9 mouse cellular contexts compared by ENCODE assay signal in the genomic region with DNA sequence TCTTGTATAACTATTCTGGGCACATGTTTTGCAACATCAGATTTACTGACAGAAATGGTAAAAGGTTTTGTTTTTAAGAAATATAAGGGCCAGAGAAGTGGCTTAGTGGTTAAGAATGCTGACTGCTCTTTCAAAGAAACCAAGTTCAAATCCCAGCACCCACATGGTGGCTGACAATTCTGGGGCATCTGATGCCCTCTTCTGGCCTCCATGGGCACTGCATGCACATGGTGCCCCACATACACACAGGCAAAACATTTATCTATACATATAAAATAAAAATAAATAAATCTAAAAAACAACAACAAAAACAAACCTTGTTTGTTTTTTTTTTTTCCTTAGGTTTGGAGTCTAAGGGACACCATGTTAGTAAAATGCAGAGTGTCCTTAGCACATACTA. TPM values are rescaled to one million over a fixed set of nuclear protein-coding genes. Genes with fewer than 3 reads are reported as not detected.
A peak's percentile ranks its signal among the peaks of the same experiment; 100 is the strongest.
DNase-seq lines count a peak whose midpoint lies in the region; ATAC-seq and TF ChIP-seq lines count a peak whose summit lies in the region.
"Had no signal": no experiment of that assay in that cellular context is flagged by ENCODE, and none has a peak within 500 bp of the region (broad histone marks: within the 10 kb centered on the region; RNA-seq: fewer than 3 reads in every experiment).

No protein-coding gene starts in this region.

- no peak overlapping the region for H3K4me2 ChIP-seq in liver, embryonic 11.5 days
- H3K4me2 ChIP-seq in forebrain, embryonic 11.5 days (ENCODE audit: low read depth, low read length, severe bottlenecking): no peak overlapping the region
- H3K4me2 ChIP-seq: midbrain, embryonic 15.5 days had no signal

- H3K4me3 ChIP-seq in cerebellum, adult 2 months (replicated peaks; ENCODE audit: insufficient read depth, low read depth, low read length): no peak overlapping the region
- no peak overlapping the region for H3K4me3 ChIP-seq in liver, embryonic 11.5 days (ENCODE audit: low read depth, low read length)
- no peak overlapping the region for H3K4me3 ChIP-seq in bone marrow, adult 2 months (replicated peaks; ENCODE audit: control insufficient read depth, low read depth, low read length)
- no peak overlapping the region for H3K4me3 ChIP-seq in small intestine, adult 2 months (ENCODE audit: low read depth, low read length)
- no peak overlapping the region for H3K4me3 ChIP-seq in forebrain, embryonic 11.5 days (ENCODE audit: low read depth, low read length)
- H3K4me3 ChIP-seq: midbrain, embryonic 15.5 days had no signal

- TF ChIP-seq CTCF in cerebellum, adult 2 months (IDR thresholded peaks at IDR 0.05; ENCODE audit: borderline replicate concordance, insufficient read depth, low read depth, low read length): peak; percentile 56; the same call in 1 of the 2 replicates
- TF ChIP-seq CTCF in bone marrow, adult 2 months (IDR thresholded peaks at IDR 0.05; ENCODE audit: control insufficient read depth, insufficient read depth, low read length): peak; percentile 67
- peak; percentile 58; the same call in 1 of the 2 replicates for TF ChIP-seq CTCF in small intestine, adult 2 months (IDR thresholded peaks at IDR 0.05; ENCODE audit: extremely low read depth, insufficient read length, insufficient replicate concordance, low read depth, low read length)

- no peak overlapping the region for H3K9ac ChIP-seq in liver, embryonic 11.5 days (ENCODE audit: low read depth, low read length)
- no peak overlapping the region for H3K9ac ChIP-seq in forebrain, embryonic 11.5 days (ENCODE audit: low read length)
- H3K9ac ChIP-seq: midbrain, embryonic 15.5 days had no signal

- no peak overlapping the region for H3K27ac ChIP-seq in cerebellum, adult 2 months (ENCODE audit: insufficient read depth, low read length)
- no peak overlapping the region for H3K27ac ChIP-seq in liver, embryonic 11.5 days (ENCODE audit: low read depth, low read length)
- H3K27ac ChIP-seq in bone marrow, adult 2 months (ENCODE audit: control insufficient read depth, insufficient read depth, low read depth, low read length, poor library complexity): no peak overlapping the region
- no peak overlapping the region for H3K27ac ChIP-seq in small intestine, adult 2 months (ENCODE audit: insufficient read depth, low read depth, low read length)
- no peak overlapping the region for H3K27ac ChIP-seq in forebrain, embryonic 11.5 days (ENCODE audit: low read depth, low read length)
- H3K27ac ChIP-seq: midbrain, embryonic 15.5 days had no signal

- DNase-seq in cerebellum, adult 2 months: no peak
- no peak for DNase-seq in cerebellum, adult 11 months
- DNase-seq in liver: peak; percentile 34
- DNase-seq in liver, embryonic 11.5 days (ENCODE audit: low spot score): no peak
- no peak for DNase-seq in ovary, postnatal 10 days (ENCODE audit: low spot score)
- DNase-seq in forebrain, embryonic 11.5 days (ENCODE audit: low spot score): no peak

- H3K36me3 ChIP-seq in liver, embryonic 11.5 days (ENCODE audit: control insufficient read depth, insufficient read depth, low read length): peaks cover 17% of the 10 kb centered on the region; the same call in 1 of the 2 replicates
- H3K36me3 ChIP-seq in small intestine, adult 2 months (ENCODE audit: control insufficient read depth, insufficient read depth, low read length): no peaks in the 10 kb centered on the region
- H3K36me3 ChIP-seq in forebrain, embryonic 11.5 days (ENCODE audit: control insufficient read depth, insufficient read depth, low read length): peaks cover 5% of the 10 kb centered on the region; the same call in 1 of the 2 replicates

- H3K27me3 ChIP-seq in cerebellum, adult 2 months (ENCODE audit: control insufficient read depth, insufficient read depth, low read length): no peaks in the 10 kb centered on the region
- no peaks in the 10 kb centered on the region for H3K27me3 ChIP-seq in liver, embryonic 11.5 days (replicated peaks; ENCODE audit: control insufficient read depth, insufficient read depth, low read length)
- H3K27me3 ChIP-seq in small intestine, adult 2 months (ENCODE audit: control insufficient read depth, insufficient read depth, low read length): no peaks in the 10 kb centered on the region
- H3K27me3 ChIP-seq in forebrain, embryonic 11.5 days (ENCODE audit: control insufficient read depth, insufficient read depth, low read length): no peaks in the 10 kb centered on the region
- H3K27me3 ChIP-seq: midbrain, embryonic 15.5 days had no signal

- peaks cover 3% of the 10 kb centered on the region; the same call in 1 of the 2 replicates for H3K4me1 ChIP-seq in cerebellum, adult 2 months (ENCODE audit: control insufficient read depth, insufficient read depth, low read length)
- H3K4me1 ChIP-seq in liver, embryonic 11.5 days (replicated peaks; ENCODE audit: control insufficient read depth, insufficient read depth, low read length): no peaks in the 10 kb centered on the region
- H3K4me1 ChIP-seq in bone marrow, adult 2 months (ENCODE audit: control insufficient read depth, insufficient read depth, low read length): no peaks in the 10 kb centered on the region; the same call in 1 of the 2 replicates
- no peaks in the 10 kb centered on the region for H3K4me1 ChIP-seq in small intestine, adult 2 months (ENCODE audit: control insufficient read depth, insufficient read depth, insufficient read length, low read length)
- no peaks in the 10 kb centered on the region for H3K4me1 ChIP-seq in forebrain, embryonic 11.5 days (replicated peaks; ENCODE audit: control insufficient read depth, insufficient read depth, low read length)

- ATAC-seq in liver, embryonic 11.5 days (replicated peaks; ENCODE audit: low FRiP score): no peak
- no peak for ATAC-seq in forebrain, embryonic 11.5 days (replicated peaks; ENCODE audit: low FRiP score)
- ATAC-seq: midbrain, embryonic 15.5 days had no signal

- TF ChIP-seq POLR2A in cerebellum, adult 2 months (IDR thresholded peaks at IDR 0.05; ENCODE audit: borderline replicate concordance, insufficient read depth, low read length): no peak
- TF ChIP-seq POLR2A in bone marrow, adult 2 months (IDR thresholded peaks at IDR 0.05; ENCODE audit: borderline replicate concordance, control insufficient read depth, low read depth, low read length): no peak
- TF ChIP-seq POLR2A in small intestine, adult 2 months (IDR thresholded peaks at IDR 0.05; ENCODE audit: low read depth, low read length): no peak

- no peaks in the 10 kb centered on the region for H3K9me3 ChIP-seq in liver, embryonic 11.5 days (ENCODE audit: control insufficient read depth, low read length)
- no peaks in the 10 kb centered on the region; the same call in 1 of the 2 replicates for H3K9me3 ChIP-seq in forebrain, embryonic 11.5 days (ENCODE audit: control insufficient read depth, low read length)
- H3K9me3 ChIP-seq: midbrain, embryonic 15.5 days had no signal

RNA-seq across cellular contexts. Expression of a gene that starts 32.8 kb away (rescaled TPM):
- 177 and 180 TPM in 2 replicates for polyA plus RNA-seq in cerebellum, adult 2 months (2012; rRNA removed)
- 70.3 and 76.5 TPM in 2 replicates for polyA plus RNA-seq in liver, embryonic 11.5 days (2014; fragmentation: Nextera tagmentation; extraction: Ambion mirVana)
- 22.6 and 26.7 TPM in 2 replicates for polyA plus RNA-seq in bone marrow, adult 2 months (2011; ENCODE audit: insufficient read depth, insufficient read length, low replicate concordance, missing spikeins)
- polyA plus RNA-seq in small intestine, adult 2 months (2012; rRNA removed): 3.9 and 6.8 TPM in 2 replicates
- 163 and 165 TPM in 2 replicates for polyA plus RNA-seq in forebrain, embryonic 11.5 days (2014; fragmentation: Nextera tagmentation; extraction: Ambion mirVana)
